Mouse (Mus musculus): ENCODE measurements around the gene Gm14410. TPM values are rescaled to one million over a fixed set of nuclear protein-coding genes. Genes with fewer than 3 reads are reported as not detected.
"Not testable (repeated sequence)": the region's sequence is repeated elsewhere in the genome, so short reads cannot be mapped to it uniquely, and the experiment has no call there.

The Gm14410 gene
- 34.2 and 48.0 TPM in 2 replicates for polyA plus RNA-seq (2015; fragmentation: Nextera tagmentation; extraction: Ambion mirVana)

- H3K27me3 ChIP-seq (replicated peaks); H3K9me3 ChIP-seq (replicated peaks); H3K27ac ChIP-seq (replicated peaks); ATAC-seq (ENCODE audit: low FRiP score); H3K4me1 ChIP-seq; H3K9ac ChIP-seq (replicated peaks); H3K36me3 ChIP-seq: not testable (repeated sequence)
- peak within 1 kb of the TSS; percentile 38 for H3K4me3 ChIP-seq (replicated peaks)
- WGBS: 1% methylated on average over 6 of the region's 6 CpGs
- H3K4me2 ChIP-seq: peak within 1 kb of the TSS; percentile 40
These were observed at the start of gene Gm14410 for GRCm38 (mm10) chr2:177206341-177206740. Gene Gm14410, minus strand, starts transcription at chr2:177206421.

- H3K9ac ChIP-seq (replicated peaks); H3K4me2 ChIP-seq; H3K4me3 ChIP-seq (replicated peaks); H3K27me3 ChIP-seq (replicated peaks); H3K9me3 ChIP-seq (replicated peaks); H3K4me1 ChIP-seq; ATAC-seq (ENCODE audit: low FRiP score); H3K27ac ChIP-seq (replicated peaks); H3K36me3 ChIP-seq: not testable (repeated sequence)
- 85% methylated on average over 2 of the region's 2 CpGs for WGBS
These were observed 41.2 kb upstream of the Gm14410 start for GRCm38 (mm10) chr2:177247449-177247848.

DNA sequence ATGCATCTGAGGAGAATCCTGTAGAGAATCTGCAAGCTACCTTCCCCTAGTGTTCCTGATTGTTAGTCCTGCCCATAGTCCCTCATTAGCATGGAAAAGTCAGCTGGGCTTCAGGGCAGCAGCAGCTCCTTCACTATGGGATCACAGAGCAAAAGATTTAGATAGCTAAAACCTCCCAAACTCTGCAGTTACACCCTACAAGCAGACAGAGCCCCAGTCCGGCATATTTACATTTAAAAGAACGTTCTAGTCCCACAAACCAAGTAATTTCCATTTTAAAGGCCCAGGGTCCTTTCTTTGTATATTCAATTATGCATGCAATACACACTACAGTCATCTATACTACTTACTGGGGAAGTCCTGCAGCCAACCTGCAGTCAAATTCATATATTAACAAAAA, 24.2 kb upstream of the Gm14410 start:
- not testable (repeated sequence) for H3K9ac ChIP-seq (replicated peaks); H3K27me3 ChIP-seq (replicated peaks); H3K4me2 ChIP-seq; H3K36me3 ChIP-seq; H3K9me3 ChIP-seq (replicated peaks); H3K27ac ChIP-seq (replicated peaks); H3K4me1 ChIP-seq; H3K4me3 ChIP-seq (replicated peaks); ATAC-seq (ENCODE audit: low FRiP score)
- WGBS: 48% methylated on average over 2 of the region's 2 CpGs

- H3K4me1 ChIP-seq; H3K9ac ChIP-seq (replicated peaks); H3K4me3 ChIP-seq (replicated peaks); H3K27ac ChIP-seq (replicated peaks); H3K9me3 ChIP-seq (replicated peaks); ATAC-seq (ENCODE audit: low FRiP score); H3K27me3 ChIP-seq (replicated peaks); H3K4me2 ChIP-seq; H3K36me3 ChIP-seq: not testable (repeated sequence)
- 92% methylated on average over 5 of the region's 5 CpGs for WGBS
These were observed 33.5 kb downstream of the Gm14410 start for GRCm38 (mm10) chr2:177172749-177173148.

Other genes starting within 250 kb of the Gm14410 start
- 7.7 and 9.7 TPM in 2 replicates for gene Gm14419, start 205.5 kb downstream of the Gm14410 start, polyA plus RNA-seq (2015; fragmentation: Nextera tagmentation; extraction: Ambion mirVana)
- 0.13 TPM in 1 of 2 replicates, not detected in the other for gene Gm14401, start 132.1 kb downstream of the Gm14410 start, polyA plus RNA-seq (2015; fragmentation: Nextera tagmentation; extraction: Ambion mirVana)
- gene Gm14409, start 60.6 kb upstream of the Gm14410 start, polyA plus RNA-seq (2015; fragmentation: Nextera tagmentation; extraction: Ambion mirVana): not detected in 2 replicates
- gene Gm14412, start 117.9 kb upstream of the Gm14410 start, polyA plus RNA-seq (2015; fragmentation: Nextera tagmentation; extraction: Ambion mirVana): 0.11 and 0.35 TPM in 2 replicates
- 5.5 and 6.6 TPM in 2 replicates for gene Gm14418, start 191.9 kb upstream of the Gm14410 start, polyA plus RNA-seq (2015; fragmentation: Nextera tagmentation; extraction: Ambion mirVana)